Mouse (Mus musculus): ENCODE data around the gene Gm49354.

DNA sequence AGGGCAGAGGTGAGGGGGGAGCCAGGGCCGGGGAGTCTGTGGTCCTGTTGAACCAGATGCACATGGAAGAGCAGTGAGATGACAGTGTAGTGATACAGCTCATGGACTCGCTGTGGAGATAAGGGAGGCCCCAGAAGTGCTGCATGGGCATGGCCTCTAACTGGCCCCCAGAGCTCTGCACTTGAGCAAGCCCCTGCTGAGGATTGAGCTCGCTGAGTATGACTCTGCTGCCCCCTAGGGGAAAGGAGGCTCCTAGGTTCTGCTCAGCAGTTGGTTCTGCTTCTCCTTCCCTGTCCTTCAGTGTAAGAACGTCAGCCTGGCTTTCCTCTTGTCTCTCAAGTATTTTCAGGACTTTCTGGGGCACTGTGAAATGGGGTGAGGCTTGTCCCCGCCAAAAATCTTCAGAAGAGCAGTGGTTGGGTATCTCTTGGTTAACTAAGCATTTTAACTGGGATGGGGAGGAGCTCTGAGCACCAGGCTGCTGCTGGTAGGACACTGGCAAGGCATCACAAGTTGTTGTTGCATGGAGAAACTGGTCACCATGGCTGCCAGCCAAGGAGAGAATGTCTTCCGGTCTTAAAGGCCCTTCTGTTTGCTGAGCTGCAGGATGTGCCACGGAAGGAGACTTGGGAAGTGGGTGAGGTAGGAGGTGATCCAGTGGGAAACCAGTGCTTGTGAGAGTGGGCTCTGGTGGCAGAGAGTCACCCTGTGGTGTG is 53.5 kb downstream of the Gm49354 start:
- TF ChIP-seq CHD2 (IDR thresholded peaks at IDR 0.05; ENCODE audit: low read length) (no peak), MYC (IDR thresholded peaks at IDR 0.05; ENCODE audit: low read depth, low read length) (no peak), NRF1 (IDR thresholded peaks at IDR 0.05; ENCODE audit: insufficient read depth, low read depth, low read length, poor library complexity, severe bottlenecking) (no peak)

All from MEL (cell line).